Mouse (Mus musculus): ENCODE measurements at regions not wholly inside any gene's neighbourhood (a gene's known extent, or its start where the extent isn't known, plus 50 kb on each side); places are given as distances from the start of the nearest gene placed in this dataset.

- 95% methylated on average over 2 of the region's 2 CpGs for WGBS
- H3K4me1 ChIP-seq (ENCODE audit: control insufficient read depth, insufficient read depth, low read length) = no peaks in the 10 kb centered on the region
- TF ChIP-seq CTCF (conservative IDR thresholded peaks at IDR 0.05; ENCODE audit: insufficient read depth, insufficient read length, low read depth, low read length) = no peak
- no peak for TF ChIP-seq POLR2A (IDR thresholded peaks at IDR 0.05; ENCODE audit: low read depth, low read length)
Measured at GRCm38 (mm10) chr13:90584766-90585165, 320.4 kb downstream of the Atp6ap1l start.

GRCm38 (mm10) chr13:90575371-90575770 lies 329.8 kb downstream of the Atp6ap1l start:
- no peak for TF ChIP-seq POLR2A (IDR thresholded peaks at IDR 0.05; ENCODE audit: low read depth, low read length)
- no peak for TF ChIP-seq CTCF (conservative IDR thresholded peaks at IDR 0.05; ENCODE audit: insufficient read depth, insufficient read length, low read depth, low read length)
- Histone ChIP-seq H3K4me3 (ENCODE audit: insufficient read depth, low read depth, low read length) (no peak overlapping the region), H3K4me1 (ENCODE audit: control insufficient read depth, insufficient read depth, low read length) (no peaks in the 10 kb centered on the region), H3K27me3 (replicated peaks; ENCODE audit: control insufficient read depth, insufficient read depth, low read length) (no peaks in the 10 kb centered on the region), H3K27ac (ENCODE audit: insufficient read depth, low read depth, low read length) (no peak overlapping the region), H3K36me3 (ENCODE audit: control insufficient read depth, insufficient read depth, low read length) (no peaks in the 10 kb centered on the region)
- WGBS = 96% methylated on average over 2 of the region's 2 CpGs
- no peak for DNase-seq

More at GRCm38 (mm10) chr13:90584766-90585165, 320.4 kb downstream of the Atp6ap1l start:
- Histone ChIP-seq H3K27ac (ENCODE audit: insufficient read depth, low read depth, low read length) (no peak overlapping the region), H3K4me3 (ENCODE audit: insufficient read depth, low read depth, low read length) (no peak overlapping the region), H3K36me3 (ENCODE audit: control insufficient read depth, insufficient read depth, low read length) (no peaks in the 10 kb centered on the region), H3K27me3 (replicated peaks; ENCODE audit: control insufficient read depth, insufficient read depth, low read length) (no peaks in the 10 kb centered on the region)
- no peak for DNase-seq

GRCm38 (mm10) chr13:90572580-90572979 lies 332.6 kb downstream of the Atp6ap1l start:
- WGBS = 87% methylated on average over 2 of the region's 2 CpGs
- H3K27me3 ChIP-seq (replicated peaks; ENCODE audit: control insufficient read depth, insufficient read depth, low read length) = no peaks in the 10 kb centered on the region
- TF ChIP-seq CTCF (conservative IDR thresholded peaks at IDR 0.05; ENCODE audit: insufficient read depth, insufficient read length, low read depth, low read length) (no peak), POLR2A (IDR thresholded peaks at IDR 0.05; ENCODE audit: low read depth, low read length) (no peak)

GRCm38 (mm10) chr13:90563183-90563840 lies 341.8 kb downstream of the Atp6ap1l start:
- no peaks in the 10 kb centered on the region for H3K36me3 ChIP-seq (ENCODE audit: control insufficient read depth, insufficient read depth, low read length)
- 78% methylated on average over 1 of the region's 1 CpGs for WGBS
- no peak for DNase-seq
- H3K4me1 ChIP-seq (ENCODE audit: control insufficient read depth, insufficient read depth, low read length) = no peaks in the 10 kb centered on the region
- TF ChIP-seq CTCF (conservative IDR thresholded peaks at IDR 0.05; ENCODE audit: insufficient read depth, insufficient read length, low read depth, low read length) (no peak), POLR2A (IDR thresholded peaks at IDR 0.05; ENCODE audit: low read depth, low read length) (no peak)
- no peak overlapping the region for H3K4me3 ChIP-seq (ENCODE audit: insufficient read depth, low read depth, low read length)
- no peak overlapping the region for H3K27ac ChIP-seq (ENCODE audit: insufficient read depth, low read depth, low read length)
- H3K27me3 ChIP-seq (replicated peaks; ENCODE audit: control insufficient read depth, insufficient read depth, low read length) = no peaks in the 10 kb centered on the region

More at GRCm38 (mm10) chr13:90572580-90572979, 332.6 kb downstream of the Atp6ap1l start:
- no peaks in the 10 kb centered on the region for H3K4me1 ChIP-seq (ENCODE audit: control insufficient read depth, insufficient read depth, low read length)
- no peak for DNase-seq
- H3K36me3 ChIP-seq (ENCODE audit: control insufficient read depth, insufficient read depth, low read length) = no peaks in the 10 kb centered on the region
- H3K4me3 ChIP-seq (ENCODE audit: insufficient read depth, low read depth, low read length) = no peak overlapping the region
- no peak overlapping the region for H3K27ac ChIP-seq (ENCODE audit: insufficient read depth, low read depth, low read length)

- TF ChIP-seq CTCF (conservative IDR thresholded peaks at IDR 0.05; ENCODE audit: insufficient read depth, insufficient read length, low read depth, low read length) = no peak
- no peak for TF ChIP-seq POLR2A (IDR thresholded peaks at IDR 0.05; ENCODE audit: low read depth, low read length)
- Histone ChIP-seq H3K27me3 (replicated peaks; ENCODE audit: control insufficient read depth, insufficient read depth, low read length) (no peaks in the 10 kb centered on the region), H3K36me3 (ENCODE audit: control insufficient read depth, insufficient read depth, low read length) (no peaks in the 10 kb centered on the region), H3K27ac (ENCODE audit: insufficient read depth, low read depth, low read length) (no peak overlapping the region), H3K4me1 (ENCODE audit: control insufficient read depth, insufficient read depth, low read length) (no peaks in the 10 kb centered on the region), H3K4me3 (ENCODE audit: insufficient read depth, low read depth, low read length) (no peak overlapping the region)
- WGBS = 51% methylated on average over 1 of the region's 1 CpGs
- DNase-seq = no peak
Measured at GRCm38 (mm10) chr13:90560095-90560494, 345.1 kb downstream of the Atp6ap1l start.

- 91% methylated on average over 2 of the region's 2 CpGs for WGBS
- TF ChIP-seq POLR2A (IDR thresholded peaks at IDR 0.05; ENCODE audit: low read depth, low read length) (no peak), CTCF (conservative IDR thresholded peaks at IDR 0.05; ENCODE audit: insufficient read depth, insufficient read length, low read depth, low read length) (no peak)
Measured at GRCm38 (mm10) chr13:90559481-90559880, 345.7 kb downstream of the Atp6ap1l start.

GRCm38 (mm10) chr13:90551166-90551565 lies 354.0 kb downstream of the Atp6ap1l start:
- Histone ChIP-seq H3K36me3 (ENCODE audit: control insufficient read depth, insufficient read depth, low read length) (no peaks in the 10 kb centered on the region), H3K4me1 (ENCODE audit: control insufficient read depth, insufficient read depth, low read length) (no peaks in the 10 kb centered on the region), H3K4me3 (ENCODE audit: insufficient read depth, low read depth, low read length) (no peak overlapping the region), H3K27me3 (replicated peaks; ENCODE audit: control insufficient read depth, insufficient read depth, low read length) (no peaks in the 10 kb centered on the region), H3K27ac (ENCODE audit: insufficient read depth, low read depth, low read length) (no peak overlapping the region)
- no peak for DNase-seq
- 82% methylated on average over 2 of the region's 2 CpGs for WGBS
- TF ChIP-seq CTCF (conservative IDR thresholded peaks at IDR 0.05; ENCODE audit: insufficient read depth, insufficient read length, low read depth, low read length) (no peak), POLR2A (IDR thresholded peaks at IDR 0.05; ENCODE audit: low read depth, low read length) (no peak)

More at GRCm38 (mm10) chr13:90559481-90559880, 345.7 kb downstream of the Atp6ap1l start:
- H3K4me3 ChIP-seq (ENCODE audit: insufficient read depth, low read depth, low read length) = no peak overlapping the region
- no peak for DNase-seq
- H3K27ac ChIP-seq (ENCODE audit: insufficient read depth, low read depth, low read length) = no peak overlapping the region
- H3K4me1 ChIP-seq (ENCODE audit: control insufficient read depth, insufficient read depth, low read length) = no peaks in the 10 kb centered on the region
- no peaks in the 10 kb centered on the region for H3K36me3 ChIP-seq (ENCODE audit: control insufficient read depth, insufficient read depth, low read length)
- H3K27me3 ChIP-seq (replicated peaks; ENCODE audit: control insufficient read depth, insufficient read depth, low read length) = no peaks in the 10 kb centered on the region
